Mouse (Mus musculus) lung, adult 10 weeks (tissue): ENCODE results near the gene Esam. TPM values are rescaled to one million over a fixed set of nuclear protein-coding genes. Genes with fewer than 3 reads are reported as not detected.

ENCODE experiments used
- polyA plus RNA-seq: library from polyadenylated mRNA; stranded (reverse); fragments of 350-450 nt; fragmentation: Illumina TruSeq; extraction: RNeasy Lipid Tissue Mini Kit (QIAGEN cat#74804); gene quantifications from one replicate; pipeline ENCODE4 v1.2.3, GENCODE M21; 2014; ENCODE audit warnings: low read depth, low replicate concordance; ENCODE audit not compliant: insufficient read depth

The Esam gene
- polyA plus RNA-seq = 191 TPM

GRCm38 (mm10) chr9:37527396-37528224 is at the start of gene Esam:
TSS of gene Esam (plus strand) at chr9:37528078.

GRCm38 (mm10) chr9:37488611-37489396 is 39.1 kb upstream of the Esam start, which contains the start of gene Msantd2:
TSS of gene Msantd2 (plus strand) at chr9:37489319.

GRCm38 (mm10) chr9:37539170-37540025 is 11.5 kb downstream of the Esam start, which contains the start of gene Vsig2:
TSS of gene Vsig2 (plus strand) at chr9:37539255.

GRCm38 (mm10) chr9:37552536-37553293 is 24.8 kb downstream of the Esam start, which contains the start of gene Nrgn:
TSS of gene Nrgn (minus strand) at chr9:37552904.

GRCm38 (mm10) chr9:37554838-37555748 is 27.2 kb downstream of the Esam start, which contains the start of gene Siae:
TSS of gene Siae (plus strand) at chr9:37555698.

Other genes with a start within 250 kb of the Esam start
- 0.49 TPM for gene Ccdc15, start 179.6 kb upstream of the Esam start, polyA plus RNA-seq
- 1.0 TPM for gene Hepacam, start 160.7 kb upstream of the Esam start, polyA plus RNA-seq
- 26.5 TPM for gene Robo4, start 126.2 kb upstream of the Esam start, polyA plus RNA-seq
- gene Robo3, start 94.8 kb upstream of the Esam start, polyA plus RNA-seq = not detected
- 10.8 TPM for gene Msantd2, start 38.8 kb upstream of the Esam start, polyA plus RNA-seq
- gene Vsig2, start 11.2 kb downstream of the Esam start, polyA plus RNA-seq = 27.5 TPM
- 13.8 TPM for gene Nrgn, start 24.8 kb downstream of the Esam start, polyA plus RNA-seq
- gene Siae, start 27.6 kb downstream of the Esam start, polyA plus RNA-seq = 7.7 TPM
- gene Spa17, start 85.6 kb downstream of the Esam start, polyA plus RNA-seq = 30.4 TPM
- 63.3 TPM for gene Tbrg1, start 129.2 kb downstream of the Esam start, polyA plus RNA-seq
- gene Panx3, start 141.2 kb downstream of the Esam start, polyA plus RNA-seq = not detected
- not detected for gene Olfr160, start 188.2 kb downstream of the Esam start, polyA plus RNA-seq
- not detected for gene Olfr874, start 217.0 kb downstream of the Esam start, polyA plus RNA-seq
- not detected for gene Olfr875, start 243.8 kb downstream of the Esam start, polyA plus RNA-seq